Mouse (Mus musculus): ENCODE data around the gene Tlr7. TPM values are rescaled to one million over a fixed set of nuclear protein-coding genes. Genes with fewer than 3 reads are reported as not detected.

The Tlr7 gene
- polyA plus RNA-seq, 1 experiment from 2014 or later = 0.65 TPM

GRCm38 (mm10) chrX:167263530-167263929 is 66.8 kb downstream of the Tlr7 start:
- Histone ChIP-seq H3K27ac (ENCODE audit: low read depth, low read length) (no peak overlapping the region), H3K36me3 (ENCODE audit: control insufficient read depth, insufficient read depth, low read length) (no peaks in the 10 kb centered on the region), H3K4me1 (ENCODE audit: control insufficient read depth, insufficient read depth, low read length) (no peaks in the 10 kb centered on the region), H3K9ac (ENCODE audit: low read length) (no peak overlapping the region), H3K9me3 (ENCODE audit: control insufficient read depth, low read length) (no peaks in the 10 kb centered on the region), H3K4me2 (ENCODE audit: low read depth) (no peak overlapping the region), H3K4me3 (ENCODE audit: low read depth, low read length) (no peak overlapping the region), H3K27me3 (ENCODE audit: control insufficient read depth, insufficient read depth, low read length) (no peaks in the 10 kb centered on the region)
- no peak for ATAC-seq (ENCODE audit: insufficient read depth, low FRiP score, low TSS enrichment)
- no peak for DNase-seq (ENCODE audit: low spot score)
- 88% methylated on average over 4 of the region's 4 CpGs for WGBS

Other genes starting within 250 kb of the Tlr7 start
- 4,507 and 4,569 TPM in 2 replicates for gene Tmsb4x, start 121.2 kb downstream of the Tlr7 start, polyA plus RNA-seq (2014; fragmentation: Nextera tagmentation; extraction: Ambion mirVana)
- 0.29 and 0.42 TPM in 2 replicates for gene Tlr8, start 66.2 kb downstream of the Tlr7 start, polyA plus RNA-seq (2014; fragmentation: Nextera tagmentation; extraction: Ambion mirVana)
- 19.3 and 19.8 TPM in 2 replicates for gene Prps2, start 52.2 kb upstream of the Tlr7 start, polyA plus RNA-seq (2014; fragmentation: Nextera tagmentation; extraction: Ambion mirVana)

All from neural tube, embryonic 11.5 days (tissue).